Mouse (Mus musculus): ENCODE data around the gene Parvg.

- TF ChIP-seq EP300 (IDR thresholded peaks at IDR 0.05; ENCODE audit: low read depth) (no peak), CTCF (IDR thresholded peaks at IDR 0.05; ENCODE audit: low read depth) (no peak)
Observed at GRCm38 (mm10) chr15:84351915-84352844, 28.4 kb downstream of the Parvg start.
